Mouse (Mus musculus) neural tube, embryonic 10.5 days (tissue): Measurements from ENCODE around the gene Crabp1.
A peak's percentile ranks its signal among the peaks of the same experiment; 100 is the strongest.

Experiments
- DNase-seq: peaks from one replicate; pipeline ENCODE4 v3.0.0-alpha.2; 2017; ENCODE audit warnings: low spot score; ENCODE audit errors: extremely low spot score

Crabp1 gene

DNA sequence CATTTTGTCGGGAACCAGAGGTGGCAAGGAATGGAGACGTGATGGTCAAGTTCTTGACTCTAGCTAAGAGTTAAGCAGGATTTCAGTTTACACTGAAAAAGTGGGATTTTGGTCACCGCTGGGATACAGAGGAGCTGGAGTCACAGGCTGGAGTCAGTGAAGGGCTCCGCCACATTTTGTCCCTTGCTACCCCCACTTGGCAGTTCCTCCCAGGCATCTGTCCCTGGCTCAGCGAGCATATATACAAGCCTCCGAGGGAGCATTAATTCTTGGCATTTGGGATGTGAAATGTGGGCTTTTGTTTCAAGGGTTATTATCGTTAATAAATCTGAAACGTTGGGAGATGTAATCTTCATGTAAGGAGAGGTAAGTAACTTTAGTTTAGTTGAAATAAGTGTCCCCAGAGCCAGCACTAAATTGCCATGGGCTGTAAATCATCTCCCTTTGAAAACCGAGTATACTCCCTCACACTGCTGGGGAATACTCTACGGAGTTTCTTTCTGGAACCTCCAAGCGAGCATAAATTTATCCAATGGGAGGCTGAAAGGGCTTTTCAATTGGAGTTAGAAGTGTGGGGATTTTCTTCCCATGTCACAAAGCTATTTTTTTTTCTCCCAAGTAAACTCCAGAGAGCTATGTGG lies 5.7 kb downstream of the Crabp1 start:
- DNase-seq = no peak

GRCm38 (mm10) chr9:54776451-54776982 lies 12.0 kb downstream of the Crabp1 start:
- no peak for DNase-seq

GRCm38 (mm10) chr9:54779280-54779679 lies 14.7 kb downstream of the Crabp1 start:
- no peak for DNase-seq

GRCm38 (mm10) chr9:54782504-54782903 lies 18.0 kb downstream of the Crabp1 start:
- no peak for DNase-seq

GRCm38 (mm10) chr9:54784003-54784402 lies 19.5 kb downstream of the Crabp1 start:
- DNase-seq = peak; percentile 52

DNA sequence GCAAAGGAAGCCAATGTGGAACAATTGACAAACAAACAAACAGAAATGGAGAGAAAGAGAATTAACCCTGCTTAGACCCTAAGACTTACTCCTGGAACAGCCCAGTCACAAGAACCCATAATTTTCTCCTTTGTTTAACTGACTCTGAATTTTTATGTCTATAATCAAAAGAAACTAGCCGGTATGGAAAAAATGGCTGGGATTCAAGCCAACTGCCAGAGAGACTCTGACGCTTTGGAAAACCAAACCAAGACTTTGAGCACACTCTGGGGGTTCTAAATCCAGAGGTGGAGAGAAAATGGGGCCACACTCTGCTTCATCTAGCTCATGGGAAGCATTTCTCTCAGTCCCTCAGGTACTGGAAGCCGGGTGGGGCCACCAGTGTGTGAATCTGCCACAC lies 20.7 kb downstream of the Crabp1 start:
- DNase-seq = no peak

GRCm38 (mm10) chr9:54786083-54786482 lies 21.5 kb downstream of the Crabp1 start:
- DNase-seq = no peak

GRCm38 (mm10) chr9:54787760-54788159 lies 23.2 kb downstream of the Crabp1 start:
- DNase-seq = no peak

DNA sequence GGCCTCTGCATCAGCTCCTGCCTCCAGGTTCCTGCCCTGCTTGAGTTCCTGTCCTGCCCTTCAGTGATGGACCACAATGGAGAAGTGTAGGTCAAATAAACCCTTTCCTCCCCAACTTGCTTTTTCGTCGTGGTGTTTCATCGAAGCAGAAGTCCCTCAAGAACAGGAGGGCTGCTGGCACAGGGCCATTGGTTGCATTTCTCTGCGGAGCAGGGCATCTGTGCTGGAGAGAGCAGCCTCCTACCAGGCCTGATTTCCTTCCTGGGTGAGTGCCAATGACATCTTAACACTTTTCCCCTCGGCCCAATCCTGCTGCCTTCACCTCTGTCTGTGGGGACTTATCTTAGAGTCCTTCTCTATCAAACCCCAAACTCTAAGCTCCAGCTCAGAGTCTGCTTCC lies 25.7 kb downstream of the Crabp1 start:
- no peak for DNase-seq

- no peak for DNase-seq
These were observed 37.0 kb downstream of the Crabp1 start for GRCm38 (mm10) chr9:54801460-54801961.

- peak; percentile 54 for DNase-seq
These were observed 38.5 kb downstream of the Crabp1 start for GRCm38 (mm10) chr9:54802749-54803679.

DNA sequence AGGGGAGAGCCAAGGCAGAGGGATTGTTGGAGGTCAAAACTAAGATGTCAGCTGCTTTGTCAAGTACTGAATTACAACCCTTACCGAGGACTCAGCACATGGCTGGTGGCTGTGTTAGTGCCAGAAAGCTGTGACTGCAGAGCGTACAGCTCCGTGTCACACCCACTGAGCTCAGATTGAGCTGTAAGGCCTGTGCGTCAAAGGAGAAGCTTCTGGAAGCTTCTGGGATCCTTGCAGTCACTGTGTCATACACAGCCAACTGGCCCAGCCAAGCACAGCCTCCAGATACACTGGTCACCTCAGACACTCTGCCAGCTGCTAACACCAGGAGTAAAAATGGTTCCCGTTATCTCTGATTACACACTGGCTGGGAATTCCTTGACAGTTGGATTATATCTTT lies 39.8 kb downstream of the Crabp1 start:
- no peak for DNase-seq

GRCm38 (mm10) chr9:54807761-54808160 lies 43.2 kb downstream of the Crabp1 start:
- no peak for DNase-seq

DNA sequence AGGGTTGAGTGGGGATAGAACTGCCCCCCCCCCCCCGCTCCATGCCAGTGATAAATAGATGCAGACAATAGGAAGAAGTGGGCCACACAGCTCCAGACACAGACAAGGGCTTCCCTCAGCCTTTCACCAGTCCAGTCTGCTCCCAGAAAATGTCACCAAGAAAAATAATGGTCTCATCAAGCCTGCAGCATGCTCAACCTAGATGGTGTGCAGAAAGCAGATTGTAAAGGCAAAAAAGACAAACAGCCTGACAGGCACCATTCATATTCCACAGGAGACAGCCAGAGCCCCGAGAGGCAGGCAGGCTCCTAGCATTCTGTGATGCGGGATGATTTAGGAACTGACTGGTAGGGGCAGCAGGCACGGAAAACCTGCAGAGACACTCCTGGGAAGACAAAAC lies 45.4 kb downstream of the Crabp1 start:
- peak; percentile 46 for DNase-seq

- no peak for DNase-seq
These were observed 52.1 kb downstream of the Crabp1 start for GRCm38 (mm10) chr9:54816508-54817201.

DNA sequence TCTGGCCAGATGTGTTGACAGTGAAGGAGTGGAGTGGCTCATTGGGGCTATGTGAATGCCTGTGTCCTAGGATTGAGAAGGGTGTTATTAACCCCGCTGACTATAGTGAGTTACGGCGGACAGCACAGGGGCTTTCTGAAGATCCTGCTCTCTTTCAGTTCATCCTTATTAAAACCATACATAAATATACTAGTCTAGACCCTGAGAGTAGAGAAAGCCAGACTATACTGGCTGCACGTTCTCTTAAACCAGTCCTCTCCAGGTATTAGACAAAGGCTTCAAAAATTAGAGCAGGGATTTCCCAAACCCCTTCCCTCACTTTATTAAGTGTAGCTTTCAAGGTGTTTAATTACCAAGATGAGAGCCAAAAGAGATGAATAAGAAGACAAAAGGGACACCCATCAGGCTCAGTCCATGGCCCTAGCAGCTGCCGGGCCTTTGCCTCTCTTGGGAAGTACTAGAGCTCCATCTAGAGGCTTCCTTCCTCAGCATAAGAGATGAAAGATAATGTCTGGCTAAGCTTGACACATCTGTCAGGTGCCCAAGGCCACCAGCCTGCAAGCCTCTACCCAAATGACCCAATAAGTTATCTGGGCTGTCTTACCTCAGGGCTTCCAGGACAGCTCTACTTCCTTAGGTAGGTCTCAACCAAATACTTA lies 57.0 kb downstream of the Crabp1 start:
- DNase-seq = peak; percentile 54
